Mouse (Mus musculus) olfactory bulb, adult 2 months (tissue): Measurements from ENCODE around the gene Vpreb3.

Experiments used
- CTCF ChIP-seq: fragments of 200-500 bp; IDR thresholded peaks from 2 replicates; pipeline ENCODE4 v1.5.1; 2012; ENCODE audit warnings: low read depth, mild to moderate bottlenecking, low read length, moderate library complexity; ENCODE audit not compliant: insufficient read depth
- POLR2A ChIP-seq: fragments of 200-500 bp; IDR thresholded peaks from 2 replicates; pipeline ENCODE4 v1.6.1; 2012; ENCODE audit warnings: mild to moderate bottlenecking, low read depth, low read length, moderate library complexity; ENCODE audit not compliant: insufficient read depth

- no peak for TF ChIP-seq CTCF
- TF ChIP-seq POLR2A: no peak
These were observed 7.9 kb upstream of the Vpreb3 start for GRCm38 (mm10) chr10:75934991-75935390.
